Mouse (Mus musculus): ENCODE results near the gene Gm26657.

DNA sequence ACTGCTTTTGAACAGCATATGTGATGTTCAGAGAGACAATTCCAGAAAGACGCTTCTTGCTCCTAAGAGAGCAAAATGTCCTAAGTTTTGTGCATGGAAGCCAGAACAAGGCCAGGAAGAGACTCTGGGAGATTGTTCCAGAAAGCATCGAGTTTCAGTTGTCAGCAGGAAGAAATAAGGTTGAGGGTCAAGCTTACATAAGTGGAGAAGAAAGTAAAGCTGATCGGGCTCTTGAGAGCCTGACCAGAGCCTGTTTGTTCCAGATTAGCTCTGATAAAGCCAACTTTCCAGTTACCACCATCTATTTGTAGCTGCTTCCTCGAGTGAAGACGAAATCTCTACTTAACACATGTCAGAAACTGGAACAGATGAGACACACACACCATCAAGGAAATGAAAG is 41.2 kb upstream of the Gm26657 start:
- no peak for TF ChIP-seq CTCF (IDR thresholded peaks at IDR 0.05; ENCODE audit: low read depth, low read length)
- no peak for TF ChIP-seq POLR2A (IDR thresholded peaks at IDR 0.05; ENCODE audit: extremely low read depth, insufficient read depth, low read length)

Measured in liver, adult 2 months (tissue).